Mouse (Mus musculus) right cerebral cortex, postnatal 4 days (tissue): ENCODE results near the gene Foxc1.

Experiments used
- DNase-seq: peaks from one replicate; pipeline ENCODE4 v3.0.0-alpha.2; 2022

Gene Foxc1

DNA sequence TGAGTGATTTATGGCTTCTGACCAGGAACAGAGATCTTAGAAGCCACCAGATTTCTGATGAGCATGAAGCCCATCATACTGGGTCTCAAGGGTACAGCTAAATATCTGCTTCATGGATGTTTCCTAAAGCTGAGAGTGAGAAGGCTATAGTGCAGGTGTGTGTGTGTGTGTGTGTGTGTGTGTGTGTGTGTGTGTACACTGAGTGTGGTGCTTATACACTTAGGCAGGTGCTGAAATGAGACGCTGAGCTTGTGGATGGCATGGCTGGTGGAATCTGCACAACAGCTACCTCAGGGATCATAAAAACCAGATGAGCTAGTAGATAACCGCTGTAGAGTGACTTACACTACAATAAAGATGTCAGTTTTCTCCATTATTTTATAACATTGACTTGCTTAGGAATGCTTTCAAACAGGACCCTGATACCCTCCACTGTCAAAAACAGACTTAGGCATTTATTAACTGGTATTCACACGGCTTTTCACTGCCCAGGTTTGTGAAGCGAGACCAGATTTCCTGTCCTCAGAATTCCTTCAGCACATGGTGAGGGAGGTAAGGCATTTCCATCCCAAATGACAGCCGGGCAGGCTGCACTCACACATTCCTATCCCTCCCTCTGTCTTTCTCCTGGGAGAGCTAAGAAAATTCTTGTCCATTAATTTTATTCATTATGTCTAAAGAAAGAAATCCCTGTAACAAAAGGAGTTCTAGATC is 43.0 kb downstream of the Foxc1 start:
- no peak for DNase-seq

DNA sequence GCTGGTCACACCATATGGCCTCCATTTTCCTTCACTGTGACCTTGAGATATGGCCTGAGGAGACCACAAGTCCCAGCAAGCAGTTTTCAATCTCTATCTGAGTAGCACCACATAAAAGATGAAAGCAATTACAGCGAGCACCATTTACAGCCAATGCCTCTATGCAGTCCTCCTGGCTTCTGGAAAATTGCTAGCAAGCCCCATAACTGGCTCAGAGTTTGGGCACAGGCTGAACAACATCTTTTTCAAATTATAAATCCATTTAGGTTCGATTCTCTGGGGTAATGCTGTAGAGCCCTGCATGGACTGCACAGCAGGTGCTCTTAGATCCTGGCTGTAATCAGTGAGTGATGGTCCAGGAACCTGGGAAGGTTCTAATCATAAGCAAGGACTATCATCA is 47.1 kb downstream of the Foxc1 start:
- no peak for DNase-seq

DNA sequence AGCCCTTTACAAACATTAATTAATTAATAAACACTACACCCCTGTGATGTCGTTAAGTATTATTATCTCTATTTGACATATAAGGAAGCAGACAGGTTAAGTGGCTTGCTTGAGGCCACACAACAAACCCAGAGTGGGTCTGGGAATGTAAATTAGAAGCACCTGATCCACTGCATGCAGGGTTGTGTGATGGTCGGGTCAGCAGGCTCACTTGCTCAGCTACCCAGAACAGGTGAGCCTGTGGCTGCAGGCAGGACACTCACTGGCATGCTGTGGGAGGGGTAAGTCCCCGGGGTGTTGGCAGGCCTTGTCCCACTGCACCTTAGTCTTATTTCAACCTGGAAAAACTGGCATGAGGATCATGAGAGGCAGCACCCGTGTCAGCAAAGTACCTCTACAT is 47.6 kb downstream of the Foxc1 start:
- no peak for DNase-seq

DNA sequence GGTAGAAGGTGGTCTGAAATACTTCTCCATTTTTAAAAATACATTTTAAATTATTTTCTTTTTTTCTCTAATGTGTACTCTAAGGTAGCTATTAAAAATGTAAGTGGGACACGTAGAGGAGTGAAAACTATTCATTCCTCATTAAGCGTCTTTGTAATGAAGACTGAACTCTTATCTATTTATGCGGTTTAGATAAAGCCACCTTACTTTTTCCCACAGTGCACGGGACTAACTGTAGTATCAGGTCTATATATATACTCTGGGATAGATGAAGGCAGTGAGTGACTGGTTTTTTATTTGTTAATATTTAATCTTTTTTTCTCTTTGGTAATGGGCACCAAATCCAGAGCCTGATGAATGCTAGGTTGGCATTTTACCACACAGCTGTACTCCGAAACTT is 53.8 kb downstream of the Foxc1 start:
- no peak for DNase-seq
